Mouse (Mus musculus) hindbrain, embryonic 14.5 days (tissue): ENCODE measurements around the gene Smim14. TPM values are rescaled to one million over a fixed set of nuclear protein-coding genes. Genes with fewer than 3 reads are reported as not detected.

Source experiments
- ATAC-seq: fragments of 200-750 bp; cut with Nextera tagmentation; 2 replicates; pipeline ENCODE4 v1.8.0; 2017; ENCODE audit warnings: moderate number of reproducible peaks, mild to moderate bottlenecking, moderate TSS enrichment, moderate library complexity; ENCODE audit not compliant: low FRiP score
- DNase-seq: peaks from one replicate; pipeline ENCODE4 v3.0.0-alpha.2; 2015; ENCODE audit warnings: low spot score
- H3K27ac ChIP-seq: fragments of 300-500 bp; sonication (generic); 2 replicates; pipeline ENCODE4 v1.5.1; 2014; ENCODE audit warnings: mild to moderate bottlenecking, moderate library complexity
- H3K27me3 ChIP-seq: fragments of 300-500 bp; sonication (generic); 2 replicates; pipeline ENCODE4 v1.6.1; 2014; ENCODE audit warnings: mild to moderate bottlenecking, low read length, mixed read lengths; ENCODE audit not compliant: control insufficient read depth, insufficient read depth
- H3K36me3 ChIP-seq: fragments of 300-500 bp; sonication (generic); replicated peaks from 2 replicates; pipeline ENCODE4 v1.6.1; 2014; ENCODE audit not compliant: control insufficient read depth, insufficient read depth
- H3K4me1 ChIP-seq: fragments of 300-500 bp; sonication (generic); replicated peaks from 2 replicates; pipeline ENCODE4 v1.6.1; 2014; ENCODE audit warnings: antibody characterized with exemption, low read length, mixed read lengths; ENCODE audit not compliant: control insufficient read depth, insufficient read depth
- H3K4me2 ChIP-seq: fragments of 300-500 bp; sonication (generic); replicated peaks from 2 replicates; pipeline ENCODE4 v1.6.1; 2014; ENCODE audit warnings: mild to moderate bottlenecking, moderate library complexity
- H3K4me3 ChIP-seq: fragments of 300-500 bp; sonication (generic); replicated peaks from 2 replicates; pipeline ENCODE4 v1.5.1; 2014; ENCODE audit warnings: mild to moderate bottlenecking, low read length
- H3K9ac ChIP-seq: fragments of 300-500 bp; sonication (generic); 2 replicates; pipeline ENCODE4 v1.6.1; 2014
- H3K9me3 ChIP-seq: fragments of 300-500 bp; sonication (generic); 2 replicates; pipeline ENCODE4 v1.6.1; 2016; ENCODE audit warnings: low read length; ENCODE audit not compliant: control insufficient read depth
- WGBS: fragments of 180-500 bp; shearing (Covaris S2); extraction: QIAGEN DNeasy Blood & Tissue Kit; methylation state at CpG from one replicate; pipeline ENCODE4 v1.1.7; 2014; 5-methylcytosine and 5-hydroxymethylcytosine counted together
- polyA plus RNA-seq: library from polyadenylated mRNA; unstranded; fragments of >200 nt; fragmentation: Nextera tagmentation; extraction: Ambion mirVana; gene quantifications from 2 replicates; pipeline ENCODE4 v1.2.1, GENCODE M21; 2014

The Smim14 gene
- polyA plus RNA-seq, 1 experiment from 2014 or later: 237 TPM

DNA sequence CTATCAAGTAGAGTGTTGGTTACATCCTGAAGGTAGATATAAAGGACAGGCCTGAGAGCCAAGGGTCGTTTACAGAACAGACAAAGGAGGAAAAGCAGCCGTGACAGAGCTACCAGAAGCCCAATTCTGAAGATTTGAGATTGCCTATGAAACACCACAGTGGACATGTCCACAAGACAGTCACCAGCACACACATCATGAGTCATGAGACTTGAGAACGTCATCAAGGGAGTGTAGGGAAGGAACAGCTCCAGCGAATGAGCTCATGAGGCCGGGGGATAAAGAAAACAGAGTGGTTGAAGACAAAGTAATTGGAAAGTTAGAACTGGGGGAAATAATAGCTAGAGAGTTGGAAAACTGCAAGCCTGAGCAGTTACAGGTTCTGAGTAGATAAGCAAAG, 79.1 kb downstream of the Smim14 start:
- H3K27me3 ChIP-seq: no peaks in the 10 kb centered on the region
- peaks cover 27% of the 10 kb centered on the region for H3K36me3 ChIP-seq
- no peak overlapping the region for H3K4me2 ChIP-seq
- DNase-seq (no peak), ATAC-seq (no peak)
- H3K27ac ChIP-seq: no peak overlapping the region
- no peak overlapping the region for H3K9ac ChIP-seq
- H3K4me1 ChIP-seq: no peaks in the 10 kb centered on the region
- no peaks in the 10 kb centered on the region for H3K9me3 ChIP-seq
- no peak overlapping the region for H3K4me3 ChIP-seq
- WGBS: 85% methylated on average over 5 of the region's 5 CpGs

DNA sequence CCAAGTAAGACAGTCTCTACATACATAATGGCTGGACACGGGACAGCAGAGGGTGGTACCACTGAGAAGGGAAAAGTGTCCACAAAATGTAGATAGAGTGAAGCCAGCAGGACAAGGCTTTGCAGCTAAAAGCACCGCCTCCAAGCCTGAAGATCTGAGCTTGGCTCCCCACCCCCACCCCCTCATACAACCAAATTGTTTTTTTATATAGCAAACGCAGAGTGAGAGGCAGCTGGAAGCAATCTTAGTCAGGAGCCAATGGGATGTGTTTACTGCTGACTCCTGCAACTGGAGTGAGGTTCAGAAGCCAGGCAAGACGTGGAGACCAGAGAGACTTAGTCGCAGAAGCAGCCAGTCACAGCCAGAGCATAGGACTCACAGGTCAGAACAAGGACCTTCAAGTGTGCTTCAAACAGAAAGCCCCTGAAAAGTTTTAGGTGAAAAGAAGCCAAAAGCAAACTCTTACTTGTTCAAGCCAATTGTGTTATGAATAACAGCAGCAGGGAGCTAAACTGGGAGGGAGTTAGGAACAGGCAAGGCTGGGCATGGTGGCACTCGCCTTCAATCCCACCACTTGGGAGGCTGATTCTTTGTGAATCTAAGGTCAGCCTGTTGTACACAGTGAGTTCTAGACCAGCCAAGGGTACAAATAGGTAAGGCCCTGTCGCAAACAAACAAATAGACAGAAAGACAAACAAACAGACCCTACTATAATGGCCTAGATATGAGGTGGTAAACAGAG, 79.7 kb downstream of the Smim14 start:
- no peak overlapping the region for H3K9ac ChIP-seq
- no peak overlapping the region for H3K4me2 ChIP-seq
- no peaks in the 10 kb centered on the region for H3K9me3 ChIP-seq
- H3K4me3 ChIP-seq: no peak overlapping the region
- 75% methylated on average over 7 of the region's 7 CpGs for WGBS
- no peak for ATAC-seq
- no peaks in the 10 kb centered on the region for H3K27me3 ChIP-seq
- peaks cover 32% of the 10 kb centered on the region for H3K36me3 ChIP-seq
- DNase-seq: no peak
- no peaks in the 10 kb centered on the region for H3K4me1 ChIP-seq
- H3K27ac ChIP-seq: no peak overlapping the region

DNA sequence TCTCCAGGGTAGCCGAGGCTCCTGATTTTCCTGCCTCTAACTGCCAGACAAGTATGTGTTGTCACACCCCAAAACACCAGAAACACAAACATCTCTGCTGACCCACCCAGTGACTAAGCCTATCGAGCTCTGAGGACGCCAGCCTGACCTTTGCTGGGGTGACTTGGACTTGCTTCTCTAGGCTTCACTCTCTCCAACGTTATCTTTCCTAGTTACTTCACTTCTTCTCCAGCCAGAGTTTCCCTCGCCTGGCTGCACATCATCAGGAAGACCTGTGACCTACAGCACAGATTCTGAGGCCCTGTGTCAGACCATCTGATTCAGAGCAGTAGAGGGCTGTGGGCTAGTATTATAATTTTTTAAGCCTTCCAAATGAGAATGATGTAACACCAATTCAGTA, 82.2 kb downstream of the Smim14 start:
- DNase-seq (no peak), ATAC-seq (no peak)
- 81% methylated on average over 5 of the region's 5 CpGs for WGBS
- H3K4me3 ChIP-seq: no peak overlapping the region
- no peak overlapping the region for H3K27ac ChIP-seq
- H3K27me3 ChIP-seq: no peaks in the 10 kb centered on the region
- H3K9me3 ChIP-seq: no peaks in the 10 kb centered on the region
- peaks cover 50% of the 10 kb centered on the region for H3K36me3 ChIP-seq
- no peaks in the 10 kb centered on the region for H3K4me1 ChIP-seq
- no peak overlapping the region for H3K9ac ChIP-seq
- H3K4me2 ChIP-seq: no peak overlapping the region

DNA sequence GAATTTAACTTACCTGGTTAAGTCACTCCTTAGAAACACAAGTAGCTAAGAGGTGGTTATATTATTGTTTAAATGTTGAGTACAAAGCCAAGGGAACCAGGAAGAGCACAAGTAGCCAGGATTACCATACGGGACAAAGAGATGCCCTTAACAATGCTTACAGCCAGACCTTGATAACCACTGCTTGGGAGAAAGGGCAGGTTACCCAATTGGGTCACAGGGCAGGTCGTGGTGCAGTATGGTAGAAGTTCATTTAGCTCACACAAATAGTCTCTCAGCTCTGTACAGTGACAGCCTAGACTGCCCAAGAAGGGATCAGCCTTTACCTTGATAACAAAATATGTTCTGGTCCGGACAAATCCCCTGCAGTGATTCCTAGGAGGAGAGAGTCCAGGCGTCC, 88.0 kb downstream of the Smim14 start:
- ATAC-seq (no peak), DNase-seq (no peak)
- H3K36me3 ChIP-seq: peaks cover 52% of the 10 kb centered on the region
- H3K4me1 ChIP-seq: no peaks in the 10 kb centered on the region
- 90% methylated on average over 4 of the region's 4 CpGs for WGBS
- H3K4me3 ChIP-seq: no peak overlapping the region
- H3K27me3 ChIP-seq: no peaks in the 10 kb centered on the region
- no peak overlapping the region for H3K9ac ChIP-seq
- H3K27ac ChIP-seq: no peak overlapping the region
- H3K4me2 ChIP-seq: no peak overlapping the region
- no peaks in the 10 kb centered on the region for H3K9me3 ChIP-seq

DNA sequence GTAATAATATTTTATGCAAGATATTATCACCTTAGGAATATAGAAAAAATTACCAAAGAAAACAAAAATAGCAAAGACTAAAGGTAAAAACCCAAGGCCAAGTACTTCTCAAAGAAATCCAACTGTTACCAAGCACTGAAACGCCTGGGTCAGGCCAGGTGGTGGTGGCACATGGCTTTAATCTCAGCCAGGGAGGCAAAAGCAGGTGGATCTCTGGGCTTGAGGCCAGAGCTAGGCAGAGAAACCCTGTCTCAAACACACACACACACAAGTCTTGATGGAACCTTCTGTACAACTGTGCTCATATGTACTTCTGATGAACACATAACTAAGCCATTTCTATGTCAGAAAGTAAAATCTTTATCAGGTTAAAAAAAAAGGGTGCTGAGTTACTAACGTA, 89.2 kb downstream of the Smim14 start:
- no peak overlapping the region for H3K9ac ChIP-seq
- no peak overlapping the region for H3K4me2 ChIP-seq
- H3K4me1 ChIP-seq: no peaks in the 10 kb centered on the region
- H3K27ac ChIP-seq: no peak overlapping the region
- no peaks in the 10 kb centered on the region for H3K27me3 ChIP-seq
- H3K4me3 ChIP-seq: no peak overlapping the region
- WGBS: 86% methylated on average over 2 of the region's 2 CpGs
- DNase-seq (no peak), ATAC-seq (no peak)
- peaks cover 52% of the 10 kb centered on the region for H3K36me3 ChIP-seq
- no peaks in the 10 kb centered on the region for H3K9me3 ChIP-seq

DNA sequence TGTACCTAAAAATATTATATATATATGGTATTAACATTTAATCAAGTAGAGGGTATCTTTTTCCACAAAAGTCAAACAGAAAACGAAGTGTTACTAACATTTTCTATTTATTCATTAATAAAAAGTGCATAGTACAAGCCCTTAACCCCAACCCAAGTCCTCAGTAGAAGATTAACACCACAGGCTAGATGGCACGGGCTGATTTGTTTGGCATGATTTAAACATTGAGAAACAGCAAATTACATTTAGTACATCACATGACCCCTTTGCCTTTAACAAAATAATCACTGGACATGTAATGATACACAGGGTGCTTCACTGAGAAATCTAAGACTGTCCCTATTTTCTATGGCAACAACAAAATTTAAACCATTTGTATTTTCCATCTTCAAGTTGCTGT, 90.2 kb downstream of the Smim14 start:
- H3K36me3 ChIP-seq: peaks cover 45% of the 10 kb centered on the region
- no peaks in the 10 kb centered on the region for H3K27me3 ChIP-seq
- ATAC-seq: no peak
- no peak overlapping the region for H3K4me3 ChIP-seq
- no peak for DNase-seq
- 87% methylated on average over 2 of the region's 2 CpGs for WGBS
- H3K9me3 ChIP-seq: no peaks in the 10 kb centered on the region
- H3K4me2 ChIP-seq: no peak overlapping the region
- H3K9ac ChIP-seq: no peak overlapping the region
- H3K27ac ChIP-seq: no peak overlapping the region
- H3K4me1 ChIP-seq: no peaks in the 10 kb centered on the region

DNA sequence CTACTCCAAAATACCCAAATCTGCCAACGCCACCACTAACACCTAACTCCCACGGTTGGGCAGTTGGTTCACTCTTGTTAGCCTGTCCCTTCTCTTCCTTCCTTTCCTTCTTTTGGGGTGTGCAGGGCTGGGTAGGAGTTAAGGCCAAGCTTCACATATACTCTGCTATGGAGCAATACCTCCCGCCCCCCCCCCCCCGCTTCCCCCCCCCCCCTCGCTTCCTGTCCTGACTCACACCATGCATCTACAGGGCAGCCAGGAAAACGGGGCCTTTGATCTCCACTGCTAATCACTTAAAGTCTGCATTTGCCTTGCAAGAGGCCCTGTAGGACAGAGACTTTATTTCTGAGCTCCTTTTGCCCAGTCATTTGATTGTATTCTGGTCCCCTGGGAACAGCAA, 92.0 kb downstream of the Smim14 start:
- ATAC-seq (no peak), DNase-seq (no peak)
- H3K27ac ChIP-seq: no peak overlapping the region
- 80% methylated on average over 3 of the region's 6 CpGs for WGBS
- no peaks in the 10 kb centered on the region for H3K27me3 ChIP-seq
- H3K9ac ChIP-seq: no peak overlapping the region
- no peak overlapping the region for H3K4me2 ChIP-seq
- H3K36me3 ChIP-seq: peaks cover 32% of the 10 kb centered on the region
- no peaks in the 10 kb centered on the region for H3K9me3 ChIP-seq
- no peaks in the 10 kb centered on the region for H3K4me1 ChIP-seq
- no peak overlapping the region for H3K4me3 ChIP-seq

DNA sequence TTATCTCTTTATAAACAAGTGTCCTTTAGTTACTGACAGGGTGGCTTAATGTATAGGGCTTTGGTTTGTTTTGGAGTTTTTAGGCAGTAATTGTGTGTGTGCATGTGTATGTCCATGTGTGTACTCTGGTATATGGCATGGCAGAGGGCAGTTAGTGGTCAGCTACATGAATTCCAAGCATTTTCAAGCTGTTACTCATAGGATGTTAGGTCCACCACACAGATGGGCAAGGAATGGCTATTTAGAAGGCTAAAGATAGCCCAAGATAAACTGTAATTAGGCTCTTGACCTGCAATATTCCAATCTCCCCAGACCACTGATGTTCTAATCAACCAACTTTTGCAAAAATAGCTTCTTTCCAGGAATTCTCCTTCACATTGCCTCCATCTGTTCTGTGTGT, 98.9 kb downstream of the Smim14 start:
- H3K4me1 ChIP-seq: peaks cover 11% of the 10 kb centered on the region
- H3K27ac ChIP-seq: no peak overlapping the region
- no peaks in the 10 kb centered on the region for H3K9me3 ChIP-seq
- H3K4me2 ChIP-seq: no peak overlapping the region
- no peak overlapping the region for H3K4me3 ChIP-seq
- no peaks in the 10 kb centered on the region; the same call in 1 of the 2 replicates for H3K36me3 ChIP-seq
- H3K9ac ChIP-seq: no peak overlapping the region
- H3K27me3 ChIP-seq: no peaks in the 10 kb centered on the region
- ATAC-seq (no peak), DNase-seq (no peak)

DNA sequence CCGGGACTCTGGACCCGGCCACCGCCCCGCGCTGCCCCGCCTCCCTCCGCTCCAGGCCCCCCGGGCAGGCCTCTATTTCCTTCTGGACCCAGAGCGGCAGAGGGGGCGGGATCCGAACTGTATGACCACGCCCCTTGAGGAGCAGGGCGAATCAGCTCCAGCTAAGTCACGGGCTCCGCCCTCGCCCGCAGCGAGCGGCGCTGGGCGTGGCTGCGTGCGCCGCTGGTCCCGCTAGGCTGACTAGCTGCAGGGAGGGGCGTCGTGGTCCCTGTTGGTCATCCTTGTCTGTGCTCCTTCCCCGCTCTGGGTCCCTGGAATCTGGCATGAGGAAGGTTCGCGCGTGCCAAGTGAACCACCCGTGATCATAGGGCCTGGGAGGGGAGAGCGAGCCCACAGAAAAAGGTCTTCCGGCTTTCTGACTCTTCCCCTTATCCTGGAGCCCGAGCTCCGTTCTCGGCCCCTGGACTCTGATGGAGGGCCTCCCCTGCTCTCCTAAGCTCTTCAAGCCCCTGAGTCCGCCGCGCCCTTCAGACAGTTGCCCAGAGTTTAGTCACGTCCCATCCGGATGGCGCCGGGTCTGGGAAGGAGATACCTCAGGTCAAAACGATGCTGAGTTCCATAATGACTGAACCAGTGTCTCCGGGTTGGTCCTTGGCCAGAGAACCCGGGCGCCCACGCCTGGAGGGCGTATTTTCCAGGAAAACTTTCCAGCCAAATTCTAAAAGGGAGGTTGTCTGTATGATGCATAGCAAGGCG, 101.0 kb downstream of the Smim14 start, which contains the start of gene Ugdh:
Ugdh (minus strand) TSS at position 144 of the 756 bp plus-strand sequence.
- Histone ChIP-seq H3K4me1 (peaks cover 16% of the 10 kb centered on the region), H3K27me3 (no peaks in the 10 kb centered on the region), H3K36me3 (no peaks in the 10 kb centered on the region), H3K4me2 (peak within 1 kb of the TSS; percentile 67), H3K9ac (peak within 1 kb of the TSS; percentile 75), H3K4me3 (peak within 1 kb of the TSS; percentile 77), H3K27ac (peak within 1 kb of the TSS; percentile 76), H3K9me3 (no peaks in the 10 kb centered on the region)
- DNase-seq: peak; percentile 94
- WGBS: under 1% methylated on average over 51 of the region's 51 CpGs
- peak; percentile 96 for ATAC-seq
